Mouse (Mus musculus) gastrocnemius, adult 2 months (tissue): ENCODE results near the gene Gipc3. TPM values are rescaled to one million over a fixed set of nuclear protein-coding genes. Genes with fewer than 3 reads are reported as not detected.

Experiments used
- DNase-seq: peaks from one replicate; pipeline ENCODE4 v3.0.0; 2022
- H3K27ac ChIP-seq: fragments of 200-600 bp; 2 replicates; pipeline ENCODE4 v1.8.1; 2022; ENCODE audit warnings: mild to moderate bottlenecking
- H3K4me3 ChIP-seq: fragments of 200-600 bp; 2 replicates; pipeline ENCODE4 v1.8.1; 2022; ENCODE audit warnings: mild to moderate bottlenecking, moderate library complexity
- CTCF ChIP-seq: fragments of 200-600 bp; IDR thresholded peaks from 2 replicates; pipeline ENCODE4 v1.8.1; 2022; ENCODE audit warnings: antibody characterized with exemption, mild to moderate bottlenecking, moderate library complexity
- intact Hi-C: fragments of 180-260 bp; cut with DNase I; formaldehyde crosslinking; loops from one replicate; pipeline ENCODE4 v1.15.1; 2025
- microRNA-seq: library from miRNA; unstranded; fragments of <30 nt; microRNA quantifications from one replicate; pipeline ENCODE4 v1.2.0, GENCODE M21; 2021
- total RNA-seq, 2 experiments: library from RNA; stranded (reverse); gene quantifications; 2 replicates each; pipeline ENCODE4 v1.2.3; 2021

The Gipc3 gene
- total RNA-seq, 2 experiments from 2014 or later: 0.69 to 1.3 TPM

- Histone ChIP-seq H3K4me3 (no peak overlapping the region), H3K27ac (no peak overlapping the region)
- intact Hi-C loops: loop anchor here (2.0 to 5.0 kb wide), 4 partner anchors 15 to 162 kb away; partner anchors contain the start of gene Hmg20b
- TF ChIP-seq CTCF: no peak
- no peak for DNase-seq
Observed at GRCm38 (mm10) chr10:81289811-81290210, 53.3 kb downstream of the Gipc3 start.

- intact Hi-C loops: loop anchor here (2.0 to 5.0 kb wide), 3 partner anchors 16 to 163 kb away; no protein-coding TSS in a partner anchor
- DNase-seq: peak; percentile 76
- peak; percentile 91 for TF ChIP-seq CTCF
- Histone ChIP-seq H3K27ac (no peak overlapping the region), H3K4me3 (no peak overlapping the region)
Observed at GRCm38 (mm10) chr10:81289278-81289677, 53.8 kb downstream of the Gipc3 start.

- Histone ChIP-seq H3K27ac (no peak overlapping the region), H3K4me3 (no peak overlapping the region)
- peak; percentile 64 for TF ChIP-seq CTCF
- intact Hi-C loops: loop anchor here (2.0 to 5.0 kb wide), 3 partner anchors 16 to 164 kb away; no protein-coding TSS in a partner anchor
- DNase-seq: no peak
Observed at GRCm38 (mm10) chr10:81288601-81289000, 54.5 kb downstream of the Gipc3 start.

- intact Hi-C loops: loop anchor here (2.0 to 5.0 kb wide), 3 partner anchors 17 to 165 kb away; no protein-coding TSS in a partner anchor
- Histone ChIP-seq H3K27ac (no peak overlapping the region), H3K4me3 (no peak overlapping the region)
- peak; percentile 85 for TF ChIP-seq CTCF
- peak; percentile 71 for DNase-seq
Observed at GRCm38 (mm10) chr10:81287513-81288157, 55.4 kb downstream of the Gipc3 start.

GRCm38 (mm10) chr10:81286586-81286985 is 56.5 kb downstream of the Gipc3 start:
- DNase-seq: no peak
- intact Hi-C loops: loop anchor here (5.0 kb wide), 1 partner anchor 166 kb away; no protein-coding TSS in a partner anchor
- H3K4me3 ChIP-seq: no peak overlapping the region
- no peak overlapping the region for H3K27ac ChIP-seq
- TF ChIP-seq CTCF: no peak

- peak; percentile 94 for DNase-seq
Observed at GRCm38 (mm10) chr10:81285694-81286450, 57.2 kb downstream of the Gipc3 start.

More at GRCm38 (mm10) chr10:81285694-81286450, 57.2 kb downstream of the Gipc3 start:
- Histone ChIP-seq H3K4me3 (peak overlapping the region; percentile 67), H3K27ac (no peak overlapping the region)
- intact Hi-C loops: loop anchor here (5.0 kb wide), 1 partner anchor 166 kb away; no protein-coding TSS in a partner anchor
- peak; percentile 3; the same call in 1 of the 2 replicates for TF ChIP-seq CTCF

Small RNA genes lying within 50 kb of the gene (microRNA-seq; reads per million reads assigned to microRNA genes)
- gene Mir6913: not detected

Other genes starting within 250 kb of the Gipc3 start
- not detected for gene Creb3l3, start 244.4 kb downstream of the Gipc3 start, total RNA-seq
- gene Map2k2, start 237.4 kb downstream of the Gipc3 start, total RNA-seq: 100 to 1,000 TPM; 148 to 187 TPM
- 10 to 100 TPM; 23.3 to 25.9 TPM for gene Zbtb7a, start 208.0 kb downstream of the Gipc3 start, total RNA-seq
- 10 to 100 TPM; 15.7 to 16.2 TPM for gene Pias4, start 175.3 kb downstream of the Gipc3 start, total RNA-seq
- 1,000 to 10,000 TPM; 1,128 to 1,335 TPM for gene Eef2, start 166.6 kb downstream of the Gipc3 start, total RNA-seq
- 10 to 100 TPM; 22.1 to 24.9 TPM for gene Dapk3, start 160.3 kb downstream of the Gipc3 start, total RNA-seq
- not detected for gene 4930442H23Rik, start 159.4 kb downstream of the Gipc3 start, total RNA-seq
- 10 to 100 TPM; 59.7 to 72.8 TPM for gene Nmrk2, start 141.2 kb downstream of the Gipc3 start, total RNA-seq
- not detected for gene Atcay, start 112.4 kb downstream of the Gipc3 start, total RNA-seq
- gene Zfr2, start 110.1 kb downstream of the Gipc3 start, total RNA-seq: 1 to 10 TPM; 1.8 to 2.7 TPM
- under 1 TPM; 0.15 to 0.31 TPM for gene Matk, start 90.3 kb downstream of the Gipc3 start, total RNA-seq
- 100 to 1,000 TPM; 103 to 112 TPM for gene Mrpl54, start 76.3 kb downstream of the Gipc3 start, total RNA-seq
- gene Apba3, start 76.3 kb downstream of the Gipc3 start, total RNA-seq: 100 to 1,000 TPM; 110 to 119 TPM
- gene Tjp3, start 51.7 kb downstream of the Gipc3 start, total RNA-seq: not detected
- 10 to 100 TPM; 20.7 to 25.0 TPM for gene Pip5k1c, start 50.3 kb downstream of the Gipc3 start, total RNA-seq
- gene Cactin, start 22.2 kb downstream of the Gipc3 start, total RNA-seq: 10 to 100 TPM in 1 of 2 experiments, 1 to 10 TPM in 1; 8.5 to 11.5 TPM
- under 1 TPM; 0.43 to 0.75 TPM for gene Tbxa2r, start 14.5 kb downstream of the Gipc3 start, total RNA-seq
- gene Hmg20b, start 7.2 kb upstream of the Gipc3 start, total RNA-seq: 10 to 100 TPM; 22.9 to 28.2 TPM
- 1 to 10 TPM; 2.2 to 3.3 TPM for gene Mfsd12, start 14.2 kb upstream of the Gipc3 start, total RNA-seq
- gene 4930404N11Rik, start 22.6 kb upstream of the Gipc3 start, total RNA-seq: 1 to 10 TPM in 1 of 2 experiments, under 1 TPM in 1; 0.89 to 1.2 TPM
- gene Fzr1, start 35.2 kb upstream of the Gipc3 start, total RNA-seq: 10 to 100 TPM; 14.0 to 18.8 TPM
- gene Dohh, start 41.2 kb upstream of the Gipc3 start, total RNA-seq: 10 to 100 TPM; 38.1 to 39.8 TPM
- 1 to 10 TPM in 1 of 2 experiments, under 1 TPM in 1; 0.87 to 2.8 TPM for gene Gm48551, start 41.2 kb upstream of the Gipc3 start, total RNA-seq
- 1 to 10 TPM in 1 of 2 experiments, under 1 TPM in 1; 0.84 to 1.0 TPM for gene Gm48552, start 45.7 kb upstream of the Gipc3 start, total RNA-seq
- gene Smim24, start 49.8 kb upstream of the Gipc3 start, total RNA-seq: not detected
- gene Nfic, start 112.4 kb upstream of the Gipc3 start, total RNA-seq: 100 to 1,000 TPM; 207 to 215 TPM
- gene Celf5, start 139.4 kb upstream of the Gipc3 start, total RNA-seq: under 1 TPM in 1 of 2 experiments, not detected in 1; 0.17 TPM
- gene Ncln, start 153.1 kb upstream of the Gipc3 start, total RNA-seq: 10 to 100 TPM; 38.3 to 44.8 TPM
- 1 to 10 TPM in 1 of 2 experiments, under 1 TPM in 1; 0.97 to 1.2 TPM for gene S1pr4, start 156.9 kb upstream of the Gipc3 start, total RNA-seq
- gene Gna15, start 181.0 kb upstream of the Gipc3 start, total RNA-seq: under 1 TPM; 0.26 to 0.53 TPM
- gene Gna11, start 201.9 kb upstream of the Gipc3 start, total RNA-seq: 10 to 100 TPM; 25.7 to 30.3 TPM
- 100 to 1,000 TPM; 847 to 871 TPM for gene Aes, start 216.2 kb upstream of the Gipc3 start, total RNA-seq
- 1 to 10 TPM; 5.6 to 7.3 TPM for gene Tle2, start 231.3 kb upstream of the Gipc3 start, total RNA-seq